Mouse (Mus musculus) left cerebral cortex, adult 9 months (tissue): ENCODE results near the gene Hist1h2ah.

Source experiments
- DNase-seq, 2 experiments: peaks; one replicate each; pipeline ENCODE4 v3.0.0; 2022; ENCODE audit warnings: low spot score in 2 of 2

Gene Hist1h2ah

GRCm38 (mm10) chr13:22039951-22040463 is 4.6 kb upstream of the Hist1h2ah start:
- DNase-seq, result no peak

GRCm38 (mm10) chr13:22039364-22039763 is 4.0 kb upstream of the Hist1h2ah start:
- no peak for DNase-seq

- DNase-seq, result no peak
These were observed 2.0 kb upstream of the Hist1h2ah start for GRCm38 (mm10) chr13:22037415-22037814.

- DNase-seq, result no peak
These were observed 1.6 kb upstream of the Hist1h2ah start for GRCm38 (mm10) chr13:22036986-22037385.

- DNase-seq, result no peak
These were observed 985 bp upstream of the Hist1h2ah start for GRCm38 (mm10) chr13:22036149-22036956.

- DNase-seq, result no peak
These were observed 713 bp downstream of the Hist1h2ah start for GRCm38 (mm10) chr13:22034443-22035266.

GRCm38 (mm10) chr13:22033741-22034442 is 1.5 kb downstream of the Hist1h2ah start:
- no peak for DNase-seq

- DNase-seq, result no peak
These were observed 4.9 kb downstream of the Hist1h2ah start for GRCm38 (mm10) chr13:22030493-22030892.

GRCm38 (mm10) chr13:22029928-22030327 is 5.4 kb downstream of the Hist1h2ah start:
- DNase-seq, result no peak

- peak; percentile 70 to 97 for DNase-seq
These were observed 6.5 kb downstream of the Hist1h2ah start for GRCm38 (mm10) chr13:22028673-22029460.

GRCm38 (mm10) chr13:22026058-22027031 is 9.0 kb downstream of the Hist1h2ah start:
- peak in 1 of 2 experiments; percentile 89 for DNase-seq

- peak in 1 of 2 experiments; percentile 67 for DNase-seq
These were observed 13.1 kb downstream of the Hist1h2ah start for GRCm38 (mm10) chr13:22022241-22022640.

GRCm38 (mm10) chr13:22021581-22021980 is 13.8 kb downstream of the Hist1h2ah start:
- DNase-seq, result no peak

- DNase-seq, result peak in 1 of 2 experiments; percentile 59
These were observed 14.4 kb downstream of the Hist1h2ah start for GRCm38 (mm10) chr13:22020901-22021339.

- DNase-seq, result no peak
These were observed 15.2 kb downstream of the Hist1h2ah start for GRCm38 (mm10) chr13:22019934-22020835.

GRCm38 (mm10) chr13:22015479-22016450 is 19.6 kb downstream of the Hist1h2ah start:
- peak in 1 of 2 experiments; percentile 74 for DNase-seq

- DNase-seq, result no peak
These were observed 20.9 kb downstream of the Hist1h2ah start for GRCm38 (mm10) chr13:22014411-22014845.
